Mouse (Mus musculus): ENCODE results near the gene Serpinb6c.
"Not testable (repeated sequence)": the region's sequence is repeated elsewhere in the genome, so short reads cannot be mapped to it uniquely, and the experiment has no call there.

Gene Serpinb6c

GRCm38 (mm10) chr13:33905176-33905954, at the start of gene Serpinb6c:
TSS of gene Serpinb6c (minus strand) at chr13:33905708.
- DNase-seq (ENCODE audit: low read depth, low spot score), result no peak

- DNase-seq (ENCODE audit: low read depth, low spot score), result no peak
These were observed 47.4 kb upstream of the Serpinb6c start for GRCm38 (mm10) chr13:33952947-33953346.

GRCm38 (mm10) chr13:33952075-33952449, 46.6 kb upstream of the Serpinb6c start:
- no peak for DNase-seq (ENCODE audit: low read depth, low spot score)

- no peak for DNase-seq (ENCODE audit: low read depth, low spot score)
These were observed 46.0 kb upstream of the Serpinb6c start for GRCm38 (mm10) chr13:33951308-33952074.

GRCm38 (mm10) chr13:33942212-33942779, 36.8 kb upstream of the Serpinb6c start:
- no peak for DNase-seq (ENCODE audit: low read depth, low spot score)

- DNase-seq (ENCODE audit: low read depth, low spot score), result no peak
These were observed 35.8 kb upstream of the Serpinb6c start for GRCm38 (mm10) chr13:33941288-33941808.

GRCm38 (mm10) chr13:33937587-33937986, 32.1 kb upstream of the Serpinb6c start:
- not testable (repeated sequence) for DNase-seq (ENCODE audit: low read depth, low spot score)

GRCm38 (mm10) chr13:33937151-33937550, 31.6 kb upstream of the Serpinb6c start:
- no peak for DNase-seq (ENCODE audit: low read depth, low spot score)

- no peak for DNase-seq (ENCODE audit: low read depth, low spot score)
These were observed 30.1 kb upstream of the Serpinb6c start for GRCm38 (mm10) chr13:33935465-33936181.

- DNase-seq (ENCODE audit: low read depth, low spot score), result no peak
These were observed 29.2 kb upstream of the Serpinb6c start for GRCm38 (mm10) chr13:33934743-33935142.

GRCm38 (mm10) chr13:33930912-33931311, 25.4 kb upstream of the Serpinb6c start:
- DNase-seq (ENCODE audit: low read depth, low spot score), result no peak

- no peak for DNase-seq (ENCODE audit: low read depth, low spot score)
These were observed 24.8 kb upstream of the Serpinb6c start for GRCm38 (mm10) chr13:33930281-33930680.

- DNase-seq (ENCODE audit: low read depth, low spot score), result no peak
These were observed 16.2 kb upstream of the Serpinb6c start for GRCm38 (mm10) chr13:33921699-33922098.

GRCm38 (mm10) chr13:33921041-33921440, 15.5 kb upstream of the Serpinb6c start:
- DNase-seq (ENCODE audit: low read depth, low spot score), result no peak

- no peak for DNase-seq (ENCODE audit: low read depth, low spot score)
These were observed 1.3 kb upstream of the Serpinb6c start for GRCm38 (mm10) chr13:33906821-33907220.

GRCm38 (mm10) chr13:33903290-33903689, 2.2 kb downstream of the Serpinb6c start:
- DNase-seq (ENCODE audit: low read depth, low spot score), result no peak

GRCm38 (mm10) chr13:33894207-33894606, 11.3 kb downstream of the Serpinb6c start:
- DNase-seq (ENCODE audit: low read depth, low spot score), result no peak

GRCm38 (mm10) chr13:33843308-33843707, 62.2 kb downstream of the Serpinb6c start, which contains the start of gene Serpinb6e:
TSS of gene Serpinb6e (minus strand) at chr13:33843408.
- no peak for DNase-seq (ENCODE audit: low read depth, low spot score)

GRCm38 (mm10) chr13:33830751-33831150, 74.8 kb downstream of the Serpinb6c start:
- no peak for DNase-seq (ENCODE audit: low read depth, low spot score)
